Mouse (Mus musculus) B cell, adult 2 months (primary cell): ENCODE results near the gene Ap5s1.

Source experiments
- DNase-seq, 2 experiments: peaks; one replicate each; pipeline ENCODE4 v3.0.0; 2022

The Ap5s1 gene

GRCm38 (mm10) chr2:131188311-131188710 lies 18.6 kb upstream of the Ap5s1 start:
- DNase-seq: no peak

GRCm38 (mm10) chr2:131189521-131190309 lies 17.2 kb upstream of the Ap5s1 start:
- DNase-seq: peak; percentile 26 to 35

DNA sequence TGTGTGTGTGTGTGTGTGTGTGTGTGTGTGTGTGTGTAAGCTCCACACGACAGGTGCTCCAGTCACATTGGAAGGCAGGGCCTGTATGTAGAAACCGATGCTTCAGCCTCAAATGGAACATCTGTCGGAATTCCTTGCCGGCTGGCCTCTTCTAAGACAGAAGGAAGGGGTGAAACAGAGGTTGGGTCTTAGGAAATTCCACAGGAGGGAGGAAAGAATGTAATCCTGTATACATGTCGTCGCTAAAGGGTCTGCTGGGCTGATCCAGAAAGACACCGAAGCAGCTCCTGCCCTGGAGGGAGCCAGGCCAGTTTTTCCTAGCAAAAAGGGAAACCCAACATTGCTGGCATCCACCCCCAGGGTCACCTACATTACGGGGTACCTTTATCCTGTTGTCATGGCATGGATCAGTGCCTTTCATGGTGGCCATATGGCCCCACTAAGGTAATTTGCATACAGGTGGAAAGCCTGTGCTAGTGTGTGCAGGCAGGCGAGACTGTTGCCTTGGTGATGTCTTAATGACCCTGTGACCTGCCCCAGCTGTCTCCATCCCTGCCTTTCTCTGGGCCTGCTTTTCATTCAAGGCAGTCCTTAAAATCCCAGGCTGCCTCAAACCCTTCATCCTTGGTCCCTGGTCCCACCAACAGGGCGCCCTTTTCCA lies 16.4 kb upstream of the Ap5s1 start:
- peak; percentile 64 to 68 for DNase-seq

DNA sequence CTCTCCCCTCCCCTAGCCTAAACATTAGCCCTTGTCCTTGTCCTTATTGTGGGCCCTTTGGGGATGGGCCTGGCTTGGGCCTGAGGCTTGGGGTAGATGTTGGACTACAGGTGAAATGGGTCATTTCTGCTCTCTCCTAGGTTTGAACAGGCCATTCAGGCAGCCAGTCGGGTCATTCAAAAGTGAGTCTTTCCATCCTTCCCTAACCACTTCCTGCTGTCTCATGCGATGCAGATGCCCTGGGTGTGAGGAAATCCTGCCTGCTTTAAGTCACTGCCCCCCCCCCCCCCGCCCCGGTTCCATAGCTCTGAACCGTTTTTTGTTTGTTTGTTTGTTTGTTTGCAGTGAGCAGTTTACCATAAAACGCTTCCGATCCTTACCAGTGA lies 15.9 kb upstream of the Ap5s1 start:
- DNase-seq: no peak

DNA sequence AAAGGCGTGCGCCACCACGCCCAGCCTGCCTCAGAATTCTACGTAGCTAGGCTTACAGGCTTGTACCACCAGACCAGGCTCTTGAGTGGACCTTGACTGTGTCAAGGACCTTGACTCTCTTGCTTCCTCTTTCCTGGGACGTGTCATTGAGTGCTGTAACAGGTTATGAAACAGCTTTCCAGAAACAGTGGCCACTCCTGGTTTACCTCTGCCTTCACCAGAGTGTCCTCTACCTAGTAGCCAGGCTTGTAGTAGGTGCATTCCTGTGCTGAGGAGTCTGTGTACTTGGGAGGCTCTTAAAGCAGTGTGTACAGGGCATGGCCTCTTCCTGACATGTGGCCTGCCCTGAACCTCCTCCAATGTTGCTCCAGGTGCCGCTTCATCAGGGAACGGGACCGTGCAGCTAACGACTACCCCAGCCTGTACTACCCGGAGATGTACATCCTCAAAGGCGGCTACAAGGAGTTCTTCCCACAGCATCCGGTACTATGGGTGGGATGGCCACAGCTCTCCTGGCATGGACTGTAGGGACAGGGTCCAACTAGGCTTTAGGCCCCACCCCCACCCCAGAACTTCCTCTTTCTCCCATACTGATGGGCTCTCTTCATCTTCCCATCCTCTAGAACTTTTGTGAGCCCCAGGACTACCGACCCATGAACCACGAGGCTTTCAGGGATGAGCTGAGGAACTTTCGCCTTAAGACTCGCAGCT lies 10.1 kb upstream of the Ap5s1 start:
- DNase-seq: no peak

DNA sequence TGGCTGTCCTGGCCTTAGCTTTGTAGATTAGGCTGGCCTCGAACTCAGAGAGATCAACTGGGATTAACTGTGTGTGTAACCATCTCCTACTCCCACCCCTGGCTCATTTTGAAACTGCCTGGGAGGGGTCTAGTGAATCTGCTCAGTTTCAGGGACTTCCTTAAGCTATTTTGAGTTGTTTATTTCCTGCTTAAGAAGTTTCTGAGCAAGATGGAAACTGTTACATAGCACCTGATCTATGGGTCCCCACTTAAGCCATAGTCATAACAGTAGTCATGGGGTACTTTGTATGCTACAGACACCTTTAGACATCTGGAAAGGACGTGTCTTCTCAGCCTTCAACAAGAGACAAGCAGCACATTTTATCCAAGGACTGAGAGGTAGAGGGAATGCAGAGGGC lies 6.2 kb upstream of the Ap5s1 start:
- no peak for DNase-seq

GRCm38 (mm10) chr2:131201262-131201661 lies 5.6 kb upstream of the Ap5s1 start:
- DNase-seq: no peak

- no peak for DNase-seq
These were observed 3.0 kb upstream of the Ap5s1 start for GRCm38 (mm10) chr2:131203816-131204409.

- DNase-seq: no peak
These were observed 2.4 kb upstream of the Ap5s1 start for GRCm38 (mm10) chr2:131204410-131204981.

GRCm38 (mm10) chr2:131205521-131206182 lies 1.2 kb upstream of the Ap5s1 start:
- DNase-seq: no peak

DNA sequence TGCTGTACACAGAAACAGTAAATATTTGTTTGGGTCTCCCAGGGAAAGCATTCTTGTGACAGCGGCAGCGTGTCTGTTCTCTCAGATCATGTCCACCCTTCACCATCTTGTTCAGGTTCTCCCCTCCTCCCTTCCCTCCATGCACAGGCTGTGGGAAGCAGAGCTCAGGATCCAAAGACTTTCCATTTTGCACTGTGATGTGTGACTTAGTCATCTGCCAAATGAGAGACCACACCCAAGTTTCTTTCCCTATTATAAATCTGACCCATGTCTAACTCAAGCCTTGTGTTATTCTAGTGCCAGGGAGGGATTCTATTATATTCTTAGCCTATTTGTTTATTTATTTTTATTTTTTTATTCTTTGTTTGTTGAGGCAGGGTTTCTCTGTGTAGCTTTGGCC lies 1.5 kb downstream of the Ap5s1 start:
- no peak for DNase-seq

DNA sequence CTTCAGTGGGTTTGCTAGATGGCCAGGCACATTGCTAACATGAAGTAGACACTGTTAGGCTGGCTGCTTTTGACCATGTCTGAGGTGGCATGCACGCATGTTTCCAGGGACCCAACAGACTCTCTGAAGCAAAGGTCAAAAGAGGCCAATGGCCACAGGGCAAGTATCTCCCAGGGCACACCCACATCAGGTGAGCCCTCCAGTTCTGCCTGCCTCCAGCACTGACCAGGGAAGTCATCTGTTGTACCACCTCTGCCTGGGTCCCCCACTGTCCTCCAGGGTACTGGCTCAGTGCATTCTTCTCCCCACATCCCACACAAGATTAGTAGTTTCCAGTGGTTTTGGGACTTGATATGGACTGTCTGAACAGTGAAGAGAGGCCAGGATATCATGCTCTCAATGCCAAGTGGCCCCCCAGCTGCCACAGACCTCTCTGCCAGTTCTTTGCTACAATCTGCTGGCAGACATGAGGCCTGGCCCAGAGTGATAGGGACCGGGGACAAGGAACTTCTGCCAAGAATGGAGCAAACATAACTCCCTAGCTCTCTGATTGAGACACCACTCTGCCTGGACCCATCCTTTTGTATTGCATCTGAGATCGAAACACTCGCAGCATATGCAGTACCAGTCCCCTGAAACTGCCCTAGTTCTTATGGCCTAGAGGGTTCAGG lies 2.4 kb downstream of the Ap5s1 start:
- DNase-seq: peak in 1 of 2 experiments; percentile 8

DNA sequence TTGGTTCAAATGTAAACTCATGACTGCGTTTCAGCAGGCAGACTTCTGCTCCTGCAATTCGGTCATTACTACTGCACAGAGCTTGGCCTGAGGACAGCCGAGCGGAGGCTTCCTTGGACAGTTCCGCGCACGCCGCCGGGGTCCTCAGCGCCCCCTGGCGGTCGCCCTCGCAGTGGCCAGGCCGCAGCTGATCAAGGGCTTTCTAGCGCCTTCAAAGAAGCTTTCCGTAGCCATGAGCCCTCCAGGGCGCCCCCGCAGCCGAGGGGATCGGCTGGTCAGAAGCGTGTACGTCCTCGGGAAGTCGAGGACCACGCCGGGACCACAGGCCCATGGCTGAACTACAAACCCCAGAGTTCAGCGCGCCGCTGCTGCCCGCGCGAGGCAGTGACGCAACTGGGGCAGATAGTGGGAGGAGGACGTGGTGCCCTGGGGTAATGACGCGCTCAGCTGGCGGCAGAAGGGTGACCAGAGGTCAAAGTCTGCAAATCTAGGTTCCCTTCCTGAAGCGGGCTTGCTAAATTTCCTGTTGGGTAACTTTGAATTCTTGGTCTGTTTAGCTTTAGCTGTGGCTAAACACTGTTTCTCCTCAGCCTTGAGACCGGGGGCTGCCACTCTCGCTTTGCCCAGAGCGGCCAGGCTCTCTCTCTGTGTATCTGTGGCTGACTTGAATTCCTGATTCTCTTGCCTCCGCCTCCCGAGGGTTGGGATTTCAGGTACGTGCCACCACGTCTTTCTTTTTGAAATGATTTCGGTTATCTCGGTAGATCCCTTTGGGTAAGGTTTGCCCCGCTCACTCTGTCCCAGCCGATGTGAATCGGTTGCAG lies 3.3 kb downstream of the Ap5s1 start:
- peak; percentile 95 to 96 for DNase-seq

- DNase-seq: no peak
These were observed 4.2 kb downstream of the Ap5s1 start for GRCm38 (mm10) chr2:131211026-131211615.

GRCm38 (mm10) chr2:131213773-131214172 lies 6.9 kb downstream of the Ap5s1 start:
- DNase-seq: no peak

- no peak for DNase-seq
These were observed 9.3 kb downstream of the Ap5s1 start for GRCm38 (mm10) chr2:131215941-131216858.

DNA sequence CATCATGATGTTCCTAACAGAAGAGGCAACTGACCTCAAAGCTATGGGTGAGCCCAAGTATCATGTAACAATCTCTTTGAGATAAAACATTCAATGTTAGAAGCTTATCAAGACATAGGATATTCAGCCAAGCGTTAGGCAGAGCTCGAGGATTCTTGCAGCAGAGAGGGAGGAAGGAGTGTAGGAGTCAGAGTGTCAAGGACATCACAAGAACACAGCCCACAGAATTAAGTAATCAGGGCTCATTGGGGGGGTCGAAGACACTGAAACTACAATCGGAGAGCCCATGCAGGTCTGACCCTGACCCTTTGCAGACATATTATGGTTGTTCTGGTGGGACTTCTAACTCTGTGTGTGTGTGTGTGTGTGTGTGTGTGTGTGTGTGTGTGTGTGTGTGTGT lies 13.2 kb downstream of the Ap5s1 start:
- no peak for DNase-seq

DNA sequence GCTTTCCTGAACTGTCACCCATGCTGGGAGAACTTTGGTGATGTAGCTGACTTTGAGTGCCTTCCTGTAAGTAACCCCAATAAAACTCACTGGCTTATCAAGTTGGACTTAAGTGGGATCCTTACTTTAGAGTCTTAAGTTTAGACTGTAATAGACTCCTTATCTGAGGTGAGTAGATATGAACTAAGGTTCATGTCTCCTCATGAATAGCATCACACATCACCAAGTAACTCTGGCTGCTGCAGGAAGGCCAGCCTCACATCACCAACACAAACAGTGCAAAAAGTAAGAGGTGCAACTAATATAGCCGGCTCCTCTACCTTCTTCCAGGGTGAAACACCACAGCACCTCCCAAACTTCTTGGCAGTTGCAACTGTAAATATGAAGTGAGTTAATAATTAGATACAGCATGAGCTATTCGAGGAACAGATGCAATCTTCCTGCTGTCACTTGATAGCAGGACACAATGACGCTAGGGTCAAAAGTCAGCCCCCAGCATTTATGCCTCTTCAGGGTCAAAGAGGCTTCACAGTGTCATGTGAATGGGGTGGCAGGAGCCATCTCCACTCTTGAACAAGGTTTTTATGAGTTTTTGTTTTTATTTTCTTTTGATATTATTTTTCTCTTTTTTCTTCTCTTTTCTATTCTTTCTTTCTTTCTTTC lies 15.1 kb downstream of the Ap5s1 start:
- DNase-seq: no peak

DNA sequence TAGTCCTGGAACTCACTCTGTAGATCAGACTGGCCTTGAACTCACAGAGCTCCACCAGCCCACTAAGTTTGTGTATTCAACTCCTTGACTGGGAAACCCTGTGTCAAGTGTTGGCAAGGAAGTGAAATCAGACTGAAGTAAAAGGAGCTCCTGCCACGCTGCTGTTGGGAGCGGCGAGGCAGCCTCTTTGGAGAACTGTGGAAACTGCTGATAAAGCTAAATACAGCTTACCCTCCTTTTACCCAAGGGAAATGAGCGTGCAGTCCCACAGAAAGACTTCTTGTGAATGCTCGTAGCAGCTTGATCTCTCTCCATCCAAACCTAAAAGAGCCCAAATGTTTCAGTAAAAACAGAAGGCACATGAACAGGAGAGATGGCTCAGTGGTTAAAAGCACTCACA lies 15.7 kb downstream of the Ap5s1 start:
- DNase-seq: no peak
